Mouse (Mus musculus): ENCODE results near the gene Polr2m. TPM values are rescaled to one million over a fixed set of nuclear protein-coding genes. Genes with fewer than 3 reads are reported as not detected.

Gene Polr2m
- total RNA-seq, 2 experiments from 2014 or later, result 204 to 213 TPM

DNA sequence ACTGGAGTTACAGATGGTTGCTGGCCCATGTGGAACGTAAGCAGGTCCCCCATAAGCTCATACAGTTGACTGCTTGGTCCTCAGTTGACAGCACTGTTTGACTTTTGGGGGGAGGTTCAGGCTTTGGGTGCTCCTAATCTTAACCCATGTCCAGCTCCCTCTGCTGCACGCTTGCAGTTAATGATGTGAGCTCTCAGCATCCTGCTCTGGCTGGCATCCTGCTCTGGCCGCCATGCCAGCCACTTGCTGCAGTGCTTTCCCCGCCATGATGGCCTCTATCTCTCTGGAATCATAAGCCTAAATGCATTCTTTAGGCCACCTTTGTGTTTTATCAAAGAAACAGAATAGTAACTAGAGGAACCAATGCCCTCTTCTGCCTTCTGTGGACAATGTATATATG is 10.2 kb downstream of the Polr2m start:
- no peak for DNase-seq

DNA sequence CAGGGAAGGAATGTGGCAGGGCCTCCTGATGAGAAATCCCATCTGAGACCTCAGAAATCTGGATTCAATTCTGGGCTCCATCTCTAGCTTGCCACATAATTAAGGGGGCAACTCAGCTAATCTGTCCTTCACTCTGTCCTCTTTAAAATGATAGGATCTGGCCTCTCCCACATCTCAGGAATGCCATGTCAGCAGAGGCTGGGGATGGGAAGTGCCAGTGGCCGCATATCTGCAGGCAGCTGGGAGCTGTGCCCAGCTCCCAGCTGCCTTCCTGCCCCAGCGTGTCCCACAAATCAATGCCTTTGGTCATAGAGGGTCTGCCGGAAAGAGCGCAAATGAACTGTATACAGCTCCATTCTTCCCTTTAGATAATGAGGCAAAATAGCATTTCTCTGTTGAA is 18.3 kb downstream of the Polr2m start:
- no peak for DNase-seq

DNA sequence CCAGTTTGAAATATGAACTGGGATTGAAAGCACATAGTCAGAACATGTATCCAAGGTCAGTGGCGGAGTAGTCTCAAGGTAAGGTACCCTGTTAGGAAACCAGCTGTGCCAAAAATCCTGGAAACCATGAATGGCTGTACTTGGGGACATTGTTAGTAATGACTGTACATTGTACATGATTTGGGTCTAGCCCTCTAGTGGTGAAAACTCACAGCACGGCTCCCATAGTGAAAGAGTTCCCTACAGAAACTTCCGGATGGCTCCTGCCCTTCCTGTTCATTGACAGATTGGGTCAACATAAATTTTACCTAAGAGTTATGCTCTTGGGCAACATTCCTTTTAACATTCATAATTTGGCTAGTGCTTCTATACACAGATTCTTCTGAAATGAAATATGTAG is 19.6 kb downstream of the Polr2m start:
- no peak for DNase-seq

DNA sequence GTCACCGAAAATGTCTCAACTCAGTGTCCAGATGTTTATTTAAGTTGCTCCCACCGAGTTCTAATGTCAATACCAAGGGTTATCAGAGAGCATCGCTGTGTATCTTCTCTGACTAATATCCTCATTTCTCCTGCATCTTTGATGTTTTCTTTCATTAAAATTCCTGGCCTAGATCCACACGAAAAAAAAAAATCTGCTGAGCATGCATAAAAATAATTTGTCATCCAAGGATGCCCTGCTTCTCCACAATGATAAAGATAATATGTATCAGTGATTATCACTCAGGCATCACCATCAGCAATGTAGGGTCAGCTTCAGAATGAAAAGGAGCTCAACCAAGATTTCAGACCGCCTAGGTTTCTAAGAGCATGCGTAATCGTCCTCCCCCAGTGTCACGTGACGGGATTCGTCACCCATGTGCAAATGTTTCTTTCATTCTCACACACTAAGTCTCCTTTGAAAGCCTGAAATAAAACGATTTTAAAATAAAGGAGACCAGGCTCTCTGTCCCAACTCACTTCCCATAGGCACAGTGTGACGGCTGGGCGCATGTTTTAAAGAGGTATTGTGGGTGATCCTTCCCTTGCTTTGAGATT is 22.6 kb downstream of the Polr2m start:
- no peak for DNase-seq

DNA sequence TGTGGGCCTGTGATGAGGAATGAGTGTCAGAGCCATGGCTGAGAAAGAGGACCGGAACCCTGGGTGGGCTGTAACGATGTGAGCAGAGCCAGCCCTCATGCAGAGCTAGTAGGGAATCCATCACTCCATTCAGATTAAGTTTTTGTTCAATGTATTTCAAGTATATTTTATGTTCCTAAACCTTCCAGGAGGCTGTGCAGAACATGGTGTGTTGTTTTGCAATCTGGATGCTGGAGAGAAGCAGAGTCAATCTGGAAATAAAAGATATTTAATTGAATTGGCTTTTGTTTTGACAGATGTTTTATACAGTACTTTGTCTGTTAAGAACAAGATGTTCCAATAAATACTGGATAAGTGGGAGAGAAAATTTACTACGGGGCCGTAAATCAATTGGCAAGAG is 29.0 kb downstream of the Polr2m start:
- no peak for DNase-seq

DNA sequence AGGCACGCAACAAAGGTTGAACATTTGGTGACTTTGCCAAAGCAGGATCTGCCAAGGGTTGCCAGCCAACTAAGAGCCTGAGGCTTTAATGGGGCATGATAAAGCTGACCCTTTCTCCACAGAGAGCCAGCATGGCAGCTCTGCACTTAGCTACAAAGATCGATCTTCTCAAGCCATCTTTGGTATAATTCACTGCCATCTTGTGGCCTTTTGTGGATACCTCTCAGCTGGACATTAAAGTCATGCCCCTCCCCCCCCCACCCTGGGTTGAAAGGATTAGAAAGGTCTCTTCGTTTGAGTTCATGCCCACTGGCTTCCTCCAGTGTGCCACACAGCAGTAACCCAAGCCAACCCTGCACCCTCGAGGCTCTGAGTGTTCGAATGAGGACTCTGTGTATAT is 31.8 kb downstream of the Polr2m start:
- no peak for DNase-seq

DNA sequence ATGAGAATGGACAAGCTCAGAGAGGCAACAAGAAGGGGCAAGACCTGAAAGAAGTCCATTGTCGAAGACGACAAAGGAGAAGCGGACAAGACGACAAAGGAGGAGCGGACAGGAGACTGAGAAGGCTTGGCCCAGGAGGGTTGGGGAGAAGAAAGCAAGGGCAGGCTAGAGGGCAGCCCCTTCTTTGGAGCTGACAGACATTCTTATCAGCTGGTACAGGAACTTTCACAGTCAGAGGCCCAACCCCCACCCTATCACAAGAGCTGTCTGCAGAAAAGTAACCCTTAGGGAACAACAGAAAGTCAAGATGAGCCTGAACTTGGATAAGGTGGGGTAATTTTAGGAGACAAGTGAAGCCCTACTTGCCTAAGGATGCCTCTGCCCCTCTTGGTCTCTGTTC is 32.4 kb downstream of the Polr2m start:
- no peak for DNase-seq

DNA sequence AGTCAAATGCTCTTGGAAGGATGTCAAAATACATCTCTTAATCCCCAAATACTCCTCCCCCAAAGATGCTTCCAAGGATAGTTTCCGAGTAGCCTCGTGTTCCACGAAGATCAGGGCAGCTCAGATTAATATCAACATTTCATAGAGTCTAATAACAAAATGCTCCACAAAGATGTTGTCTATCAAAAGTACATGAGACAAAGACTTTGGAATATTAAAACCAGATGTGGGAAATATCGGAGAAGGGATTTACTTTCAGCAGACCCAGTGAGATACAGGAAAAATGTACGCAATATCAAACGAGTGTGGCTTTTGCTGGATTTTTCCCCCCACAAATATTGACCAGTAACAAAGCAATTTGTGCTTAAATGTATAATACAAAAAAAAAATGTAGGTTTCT is 35.1 kb downstream of the Polr2m start:
- DNase-seq, result no peak

DNA sequence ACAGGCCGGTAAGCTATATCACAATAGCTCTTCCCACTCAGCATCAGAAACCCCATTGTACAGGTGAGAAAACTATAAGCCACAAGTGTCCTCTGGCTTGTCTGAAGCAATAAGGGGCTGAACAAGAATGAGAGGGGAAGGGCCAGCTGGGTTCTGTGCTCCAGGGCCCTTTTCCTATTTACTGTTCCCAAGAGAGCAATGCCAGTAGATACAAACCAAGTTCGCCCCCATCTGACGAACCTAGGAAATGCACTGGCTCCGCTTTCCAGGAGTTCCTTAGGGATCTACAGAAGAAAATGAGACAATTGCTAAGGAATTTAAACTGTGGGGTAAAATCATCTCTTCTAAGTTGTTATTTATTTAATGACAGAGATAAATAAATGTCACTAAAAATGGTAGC is 38.2 kb downstream of the Polr2m start:
- DNase-seq, result peak; percentile 46

DNA sequence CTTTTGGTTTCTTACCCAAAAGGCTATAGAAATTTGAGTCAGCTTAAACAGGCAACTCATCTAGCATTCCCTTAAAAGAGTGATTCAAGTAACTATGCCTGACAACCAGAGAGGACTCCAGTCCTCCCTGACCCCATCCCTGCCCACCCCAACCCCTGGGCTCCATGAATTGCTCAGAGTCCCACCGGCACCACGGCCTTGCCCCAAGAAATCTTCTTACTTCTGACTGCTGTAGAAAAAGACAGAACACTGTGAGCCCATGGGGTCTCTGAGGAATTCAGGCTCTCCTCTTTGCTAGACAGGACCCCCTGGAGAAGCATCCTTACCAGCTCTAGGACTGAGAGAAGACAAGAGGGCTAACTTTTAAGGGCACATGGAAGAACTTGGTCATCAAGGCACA is 40.4 kb downstream of the Polr2m start:
- no peak for DNase-seq

DNA sequence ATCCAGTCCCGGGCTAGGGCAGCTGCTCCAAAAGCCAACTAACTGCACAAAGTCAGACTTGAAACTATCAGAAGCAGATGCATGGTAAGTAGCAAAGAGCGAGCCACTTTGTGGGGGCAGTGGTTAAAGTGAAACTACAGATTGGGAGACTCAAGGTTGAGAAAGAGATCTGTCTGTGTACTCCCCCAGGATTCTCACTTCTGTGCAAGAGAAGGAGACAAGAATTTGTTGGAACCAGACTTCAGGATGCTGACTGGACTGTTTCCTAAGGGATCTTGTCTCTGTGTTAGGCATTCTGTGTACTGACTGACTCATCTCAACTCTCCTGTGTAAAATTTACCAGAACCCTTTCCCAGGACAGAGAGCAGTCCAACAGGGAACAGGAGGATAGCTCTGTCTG is 47.6 kb downstream of the Polr2m start:
- DNase-seq, result peak; percentile 16

Other genes starting within 250 kb of the Polr2m start
- gene Myzap, start 106.4 kb upstream of the Polr2m start, total RNA-seq (2021), result 1 to 10 TPM; 4.8 to 5.9 TPM

Measured in gastrocnemius, postnatal 25 days (tissue).